Mouse (Mus musculus) embryo, embryonic 9.5 days (tissue): ENCODE measurements around the gene Cic.
"Not testable (repeated sequence)": the region's sequence is repeated elsewhere in the genome, so short reads cannot be mapped to it uniquely, and the experiment has no call there.

Source experiments
- DNase-seq: peaks from one replicate; pipeline ENCODE4 v3.0.0-alpha.2; 2017; ENCODE audit errors: extremely low spot score

Gene Cic

GRCm38 (mm10) chr7:25243361-25243760 is 24.1 kb upstream of the Cic start:
- no peak for DNase-seq

- no peak for DNase-seq
Measured at GRCm38 (mm10) chr7:25244562-25245369, 22.7 kb upstream of the Cic start.

GRCm38 (mm10) chr7:25246079-25246758 is 21.3 kb upstream of the Cic start:
- no peak for DNase-seq

- DNase-seq: no peak
Measured at GRCm38 (mm10) chr7:25246759-25247137, 20.8 kb upstream of the Cic start.

- no peak for DNase-seq
Measured at GRCm38 (mm10) chr7:25247498-25247897, 20.0 kb upstream of the Cic start.

GRCm38 (mm10) chr7:25248018-25248647 is 19.4 kb upstream of the Cic start:
- DNase-seq: peak; percentile 57

- DNase-seq: no peak
Measured at GRCm38 (mm10) chr7:25248846-25249313, 18.6 kb upstream of the Cic start.

- peak; percentile 92 for DNase-seq
Measured at GRCm38 (mm10) chr7:25249314-25250140, 18.0 kb upstream of the Cic start.

GRCm38 (mm10) chr7:25250141-25250972 is 17.1 kb upstream of the Cic start, which contains the start of gene Erf:
Gene Erf (minus strand): TSS chr7:25250761.
- peak; percentile 98 for DNase-seq

GRCm38 (mm10) chr7:25251071-25251791 is 16.3 kb upstream of the Cic start:
- DNase-seq: no peak

- no peak for DNase-seq
Measured at GRCm38 (mm10) chr7:25251822-25252221, 15.7 kb upstream of the Cic start.

- no peak for DNase-seq
Measured at GRCm38 (mm10) chr7:25261896-25262295, 5.6 kb upstream of the Cic start.

- DNase-seq: no peak
Measured at GRCm38 (mm10) chr7:25263968-25264870, 3.3 kb upstream of the Cic start.

GRCm38 (mm10) chr7:25265743-25266142 is 1.8 kb upstream of the Cic start:
- not testable (repeated sequence) for DNase-seq

GRCm38 (mm10) chr7:25266180-25266962 is 1.1 kb upstream of the Cic start:
- no peak for DNase-seq

GRCm38 (mm10) chr7:25267751-25268463 is 403 bp downstream of the Cic start:
- peak; percentile 98 for DNase-seq

GRCm38 (mm10) chr7:25268588-25268987 is 1.1 kb downstream of the Cic start:
- no peak for DNase-seq

GRCm38 (mm10) chr7:25269029-25269428 is 1.5 kb downstream of the Cic start:
- DNase-seq: no peak
